Mouse (Mus musculus): ENCODE measurements around the gene Gnl3l. TPM values are rescaled to one million over a fixed set of nuclear protein-coding genes. Genes with fewer than 3 reads are reported as not detected.
A peak's percentile ranks its signal among the peaks of the same experiment; 100 is the strongest.

Gnl3l gene
- polyA plus RNA-seq, 1 experiment from 2014 or later, result 66.9 TPM

- peaks cover 17% of the 10 kb centered on the region for H3K36me3 ChIP-seq (ENCODE audit: control insufficient read depth, insufficient read depth)
- 77% methylated on average over 1 of the region's 1 CpGs for WGBS
- ATAC-seq, result no peak
Measured at GRCm38 (mm10) chrX:150981621-150982020, 35.5 kb downstream of the Gnl3l start.

GRCm38 (mm10) chrX:150975424-150975823 is 41.7 kb downstream of the Gnl3l start:
- WGBS, result 62% methylated on average over 5 of the region's 5 CpGs
- H3K27ac ChIP-seq (ENCODE audit: low read length), result no peak overlapping the region

More at GRCm38 (mm10) chrX:150981621-150982020, 35.5 kb downstream of the Gnl3l start:
- Histone ChIP-seq H3K9ac (replicated peaks; ENCODE audit: low read depth, low read length) (no peak overlapping the region), H3K27me3 (replicated peaks; ENCODE audit: control insufficient read depth, insufficient read depth, low read length) (no peaks in the 10 kb centered on the region), H3K9me3 (ENCODE audit: control insufficient read depth, low read length) (no peaks in the 10 kb centered on the region), H3K4me1 (replicated peaks; ENCODE audit: control insufficient read depth, insufficient read depth, low read length) (no peaks in the 10 kb centered on the region), H3K4me3 (replicated peaks; ENCODE audit: low read length) (no peak overlapping the region), H3K4me2 (ENCODE audit: low read length) (no peak overlapping the region), H3K27ac (ENCODE audit: low read length) (no peak overlapping the region)

GRCm38 (mm10) chrX:150963027-150963426 is 54.1 kb downstream of the Gnl3l start:
- Histone ChIP-seq H3K36me3 (ENCODE audit: control insufficient read depth, insufficient read depth) (no peaks in the 10 kb centered on the region), H3K4me2 (ENCODE audit: low read length) (no peak overlapping the region), H3K4me1 (replicated peaks; ENCODE audit: control insufficient read depth, insufficient read depth, low read length) (no peaks in the 10 kb centered on the region), H3K9me3 (ENCODE audit: control insufficient read depth, low read length) (no peaks in the 10 kb centered on the region), H3K4me3 (replicated peaks; ENCODE audit: low read length) (no peak overlapping the region), H3K27ac (ENCODE audit: low read length) (no peak overlapping the region), H3K27me3 (replicated peaks; ENCODE audit: control insufficient read depth, insufficient read depth, low read length) (no peaks in the 10 kb centered on the region), H3K9ac (replicated peaks; ENCODE audit: low read depth, low read length) (no peak overlapping the region)
- WGBS, result 39% methylated on average over 2 of the region's 2 CpGs
- ATAC-seq, result no peak

More at GRCm38 (mm10) chrX:150975424-150975823, 41.7 kb downstream of the Gnl3l start:
- Histone ChIP-seq H3K4me2 (ENCODE audit: low read length) (no peak overlapping the region), H3K27me3 (replicated peaks; ENCODE audit: control insufficient read depth, insufficient read depth, low read length) (no peaks in the 10 kb centered on the region), H3K4me3 (replicated peaks; ENCODE audit: low read length) (no peak overlapping the region), H3K4me1 (replicated peaks; ENCODE audit: control insufficient read depth, insufficient read depth, low read length) (no peaks in the 10 kb centered on the region), H3K9me3 (ENCODE audit: control insufficient read depth, low read length) (no peaks in the 10 kb centered on the region), H3K36me3 (ENCODE audit: control insufficient read depth, insufficient read depth) (no peaks in the 10 kb centered on the region), H3K9ac (replicated peaks; ENCODE audit: low read depth, low read length) (no peak overlapping the region)
- no peak for ATAC-seq

- H3K27ac ChIP-seq (ENCODE audit: low read length), result no peak overlapping the region
- H3K27me3 ChIP-seq (replicated peaks; ENCODE audit: control insufficient read depth, insufficient read depth, low read length), result no peaks in the 10 kb centered on the region
- H3K4me1 ChIP-seq (replicated peaks; ENCODE audit: control insufficient read depth, insufficient read depth, low read length), result no peaks in the 10 kb centered on the region
- H3K4me3 ChIP-seq (replicated peaks; ENCODE audit: low read length), result no peak overlapping the region
- 57% methylated on average over 5 of the region's 5 CpGs for WGBS
- no peak overlapping the region for H3K4me2 ChIP-seq (ENCODE audit: low read length)
- no peak for ATAC-seq
- H3K36me3 ChIP-seq (ENCODE audit: control insufficient read depth, insufficient read depth), result no peaks in the 10 kb centered on the region
- no peaks in the 10 kb centered on the region for H3K9me3 ChIP-seq (ENCODE audit: control insufficient read depth, low read length)
- H3K9ac ChIP-seq (replicated peaks; ENCODE audit: low read depth, low read length), result no peak overlapping the region
Measured at GRCm38 (mm10) chrX:150960702-150961101, 56.4 kb downstream of the Gnl3l start.

- ATAC-seq, result peak; percentile 95
- 21% methylated on average over 25 of the region's 25 CpGs for WGBS
- Histone ChIP-seq H3K4me3 (replicated peaks; ENCODE audit: low read length) (peak overlapping the region; percentile 38), H3K27me3 (replicated peaks; ENCODE audit: control insufficient read depth, insufficient read depth, low read length) (no peaks in the 10 kb centered on the region), H3K27ac (ENCODE audit: low read length) (peak overlapping the region; percentile 53), H3K36me3 (ENCODE audit: control insufficient read depth, insufficient read depth) (no peaks in the 10 kb centered on the region), H3K9ac (replicated peaks; ENCODE audit: low read depth, low read length) (0 out of 2 replicates have a peak overlapping the region, but pooled peaks have one; percentile 39), H3K4me1 (replicated peaks; ENCODE audit: control insufficient read depth, insufficient read depth, low read length) (no peaks in the 10 kb centered on the region), H3K9me3 (ENCODE audit: control insufficient read depth, low read length) (no peaks in the 10 kb centered on the region), H3K4me2 (ENCODE audit: low read length) (peak overlapping the region; percentile 50)
Measured at GRCm38 (mm10) chrX:150956522-150957300, 60.4 kb downstream of the Gnl3l start.

- 33% methylated on average over 1 of the region's 1 CpGs for WGBS
Measured at GRCm38 (mm10) chrX:150956016-150956415, 61.1 kb downstream of the Gnl3l start.

GRCm38 (mm10) chrX:150955441-150955840 is 61.7 kb downstream of the Gnl3l start:
- no peak overlapping the region for H3K27ac ChIP-seq (ENCODE audit: low read length)
- no peak overlapping the region for H3K4me3 ChIP-seq (replicated peaks; ENCODE audit: low read length)
- no peaks in the 10 kb centered on the region for H3K27me3 ChIP-seq (replicated peaks; ENCODE audit: control insufficient read depth, insufficient read depth, low read length)
- H3K9me3 ChIP-seq (ENCODE audit: control insufficient read depth, low read length), result no peaks in the 10 kb centered on the region
- H3K9ac ChIP-seq (replicated peaks; ENCODE audit: low read depth, low read length), result no peak overlapping the region
- H3K4me2 ChIP-seq (ENCODE audit: low read length), result no peak overlapping the region
- 74% methylated on average over 2 of the region's 2 CpGs for WGBS
- no peak for ATAC-seq
- no peaks in the 10 kb centered on the region for H3K4me1 ChIP-seq (replicated peaks; ENCODE audit: control insufficient read depth, insufficient read depth, low read length)
- no peaks in the 10 kb centered on the region for H3K36me3 ChIP-seq (ENCODE audit: control insufficient read depth, insufficient read depth)

More at GRCm38 (mm10) chrX:150956016-150956415, 61.1 kb downstream of the Gnl3l start:
- no peaks in the 10 kb centered on the region for H3K36me3 ChIP-seq (ENCODE audit: control insufficient read depth, insufficient read depth)
- H3K9ac ChIP-seq (replicated peaks; ENCODE audit: low read depth, low read length), result no peak overlapping the region
- H3K9me3 ChIP-seq (ENCODE audit: control insufficient read depth, low read length), result no peaks in the 10 kb centered on the region
- H3K4me2 ChIP-seq (ENCODE audit: low read length), result peak overlapping the region; percentile 50
- no peaks in the 10 kb centered on the region for H3K4me1 ChIP-seq (replicated peaks; ENCODE audit: control insufficient read depth, insufficient read depth, low read length)
- H3K27me3 ChIP-seq (replicated peaks; ENCODE audit: control insufficient read depth, insufficient read depth, low read length), result no peaks in the 10 kb centered on the region
- ATAC-seq, result 0 out of 2 replicates have a peak, but pooled peaks have one; percentile 35
- H3K27ac ChIP-seq (ENCODE audit: low read length), result no peak overlapping the region; the same call in 1 of the 2 replicates
- H3K4me3 ChIP-seq (replicated peaks; ENCODE audit: low read length), result no peak overlapping the region

- no peak overlapping the region for H3K4me2 ChIP-seq (ENCODE audit: low read length)
- WGBS, result 85% methylated on average over 1 of the region's 1 CpGs
- H3K4me3 ChIP-seq (replicated peaks; ENCODE audit: low read length), result no peak overlapping the region
- H3K36me3 ChIP-seq (ENCODE audit: control insufficient read depth, insufficient read depth), result no peaks in the 10 kb centered on the region
- no peaks in the 10 kb centered on the region for H3K9me3 ChIP-seq (ENCODE audit: control insufficient read depth, low read length)
- H3K4me1 ChIP-seq (replicated peaks; ENCODE audit: control insufficient read depth, insufficient read depth, low read length), result no peaks in the 10 kb centered on the region
- no peak for ATAC-seq
- no peak overlapping the region for H3K27ac ChIP-seq (ENCODE audit: low read length)
- H3K9ac ChIP-seq (replicated peaks; ENCODE audit: low read depth, low read length), result no peak overlapping the region
- no peaks in the 10 kb centered on the region for H3K27me3 ChIP-seq (replicated peaks; ENCODE audit: control insufficient read depth, insufficient read depth, low read length)
Measured at GRCm38 (mm10) chrX:150954721-150955120, 62.4 kb downstream of the Gnl3l start.

All from forebrain, embryonic 16.5 days (tissue).